Mouse (Mus musculus) central nervous system, embryonic 14 days (tissue): ENCODE measurements around the gene Asb1. TPM values are rescaled to one million over a fixed set of nuclear protein-coding genes. Genes with fewer than 3 reads are reported as not detected.

Experiments used
- polyA plus RNA-seq: library from polyadenylated mRNA; depleted of rRNA; stranded (reverse); fragments of >200 nt; gene quantifications from 2 replicates; pipeline ENCODE4 v1.2.3, GENCODE M21; 2012; rRNA removed

The Asb1 gene
- polyA plus RNA-seq, result 13.3 and 14.7 TPM in 2 replicates

DNA sequence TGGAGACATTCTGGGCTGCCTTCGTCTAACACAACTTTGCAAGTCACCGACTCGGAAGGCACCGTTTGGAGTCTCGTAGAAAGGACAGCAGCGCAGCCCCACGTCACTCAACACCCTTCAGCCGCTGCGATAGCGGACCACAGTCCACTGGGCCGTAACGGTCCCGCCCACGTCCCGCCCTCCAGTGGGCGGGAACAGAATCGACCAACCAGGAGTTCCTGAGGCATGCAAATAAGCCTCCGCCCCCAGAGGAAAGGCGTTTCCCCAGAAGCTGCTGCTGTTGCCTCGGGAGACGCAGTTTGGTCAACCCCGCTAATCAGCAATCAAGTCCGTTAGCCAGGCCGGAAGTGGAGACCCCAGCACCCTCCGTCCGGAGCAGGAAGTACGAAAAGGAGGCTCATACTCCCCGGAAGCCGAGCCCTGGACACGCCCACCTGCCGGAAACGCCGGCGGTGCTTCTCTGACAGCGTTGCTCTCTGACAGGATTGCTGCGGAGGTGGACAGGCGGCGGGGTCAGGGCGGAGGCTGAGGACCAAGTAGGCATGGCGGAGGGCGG, at the start of gene Asb1:
TSS of gene Asb1 (plus strand) at position 274 of the 556 bp plus-strand sequence.

DNA sequence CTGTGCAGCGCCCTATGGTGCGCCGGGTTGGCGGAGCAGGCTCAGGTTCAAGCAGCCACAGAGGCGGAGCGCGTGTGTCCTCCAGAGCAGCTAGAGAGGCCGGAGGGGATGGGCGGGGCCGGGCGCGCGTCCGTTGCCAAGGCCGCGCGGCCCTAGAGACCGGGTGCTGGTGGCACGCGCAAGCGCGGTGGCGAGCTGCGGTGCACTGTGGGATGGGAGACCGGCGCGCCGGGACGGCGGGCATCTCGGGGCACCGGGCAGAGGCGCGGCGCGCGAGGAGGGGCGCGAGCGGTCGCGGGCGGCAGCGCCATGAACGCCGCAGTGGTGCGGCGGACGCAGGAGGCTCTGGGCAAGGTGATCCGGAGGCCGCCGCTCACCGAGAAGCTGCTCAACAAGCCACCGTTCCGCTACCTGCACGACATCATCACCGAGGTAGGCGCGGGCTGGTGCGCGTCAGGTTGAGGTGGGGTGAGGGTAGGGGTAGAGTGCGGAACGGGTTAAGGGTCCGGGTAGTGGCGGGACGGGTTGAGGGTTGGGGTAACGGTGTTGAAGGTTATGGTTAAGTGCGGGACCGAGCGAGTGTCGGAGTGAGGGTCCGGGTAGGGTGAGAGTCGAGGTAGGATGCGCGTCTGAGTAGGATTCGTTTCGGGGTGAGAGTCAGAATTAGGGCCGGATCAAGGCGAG, 45.7 kb upstream of the Asb1 start, which contains the start of gene Traf3ip1:
TSS of gene Traf3ip1 (plus strand) at position 191 of the 684 bp plus-strand sequence.

Other genes starting within 250 kb of the Asb1 start
- 11.5 and 12.3 TPM in 2 replicates for gene Scly, start 242.2 kb upstream of the Asb1 start, polyA plus RNA-seq
- 0.09 and 0.10 TPM in 2 replicates for gene Espnl, start 218.5 kb upstream of the Asb1 start, polyA plus RNA-seq
- 0.12 and 0.85 TPM in 2 replicates for gene Klhl30, start 189.5 kb upstream of the Asb1 start, polyA plus RNA-seq
- 0.34 and 0.58 TPM in 2 replicates for gene Erfe, start 174.1 kb upstream of the Asb1 start, polyA plus RNA-seq
- gene Ilkap, start 141.7 kb upstream of the Asb1 start, polyA plus RNA-seq, result 153 and 156 TPM in 2 replicates
- gene Hes6, start 126.5 kb upstream of the Asb1 start, polyA plus RNA-seq, result 148 and 184 TPM in 2 replicates
- 8.1 and 8.2 TPM in 2 replicates for gene Per2, start 81.2 kb upstream of the Asb1 start, polyA plus RNA-seq
- 20.9 TPM in 2 replicates for gene Traf3ip1, start 45.9 kb upstream of the Asb1 start, polyA plus RNA-seq